Mouse (Mus musculus): ENCODE data around the gene Kazald1.

Gene Kazald1

DNA sequence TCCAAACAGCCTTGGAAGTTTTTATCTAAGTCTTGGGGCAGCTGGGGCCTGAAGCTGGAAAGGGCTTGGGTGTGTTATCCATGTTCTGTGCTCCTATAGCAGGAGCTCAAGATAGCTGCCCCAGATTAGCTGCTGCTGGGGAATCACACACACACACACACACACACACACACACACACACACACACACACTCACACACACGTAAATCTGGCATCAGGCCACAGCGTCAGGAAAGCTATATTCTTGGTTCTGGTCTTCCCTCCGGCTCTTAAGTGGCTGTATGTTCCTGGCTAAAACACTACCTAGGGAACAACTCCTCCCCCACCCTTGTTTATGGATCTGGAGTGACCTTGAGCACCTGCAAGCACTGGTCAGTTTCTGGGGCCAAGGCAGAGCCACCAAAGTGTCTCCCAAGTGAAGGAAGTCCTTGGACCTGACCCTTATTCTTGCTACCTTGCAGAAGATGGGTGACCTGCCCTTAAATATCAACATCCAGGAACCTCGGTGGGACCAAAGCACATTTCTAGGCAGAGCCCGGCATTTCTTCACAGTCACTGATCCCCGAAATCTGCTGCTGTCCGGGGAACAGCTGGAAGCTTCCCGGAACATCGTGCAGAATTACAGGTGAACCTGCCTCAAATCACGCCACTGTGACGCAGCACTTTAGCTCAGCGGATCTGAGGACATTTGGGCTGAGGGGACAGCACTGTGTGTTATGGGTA, 26.2 kb upstream of the Kazald1 start:
- no peak for DNase-seq (ENCODE audit: low spot score)

DNA sequence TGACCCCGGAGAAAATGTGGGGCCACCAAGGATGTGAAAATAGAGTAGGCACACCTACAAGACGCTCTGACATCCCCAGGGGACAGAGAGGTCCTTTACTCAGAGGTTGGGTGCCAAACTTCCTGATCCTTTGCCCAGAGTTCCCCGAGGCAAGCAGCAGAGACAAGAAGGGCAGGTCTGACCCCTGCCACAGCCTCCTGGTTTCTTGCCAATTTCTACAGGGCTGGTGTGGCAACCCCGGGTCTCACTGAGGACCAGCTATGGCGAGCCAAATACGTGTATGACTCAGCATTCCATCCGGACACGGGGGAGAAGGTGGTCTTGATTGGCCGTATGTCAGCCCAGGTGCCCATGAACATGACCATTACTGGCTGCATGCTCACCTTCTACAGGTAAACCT, 25.5 kb upstream of the Kazald1 start:
- DNase-seq (ENCODE audit: low spot score) = no peak

DNA sequence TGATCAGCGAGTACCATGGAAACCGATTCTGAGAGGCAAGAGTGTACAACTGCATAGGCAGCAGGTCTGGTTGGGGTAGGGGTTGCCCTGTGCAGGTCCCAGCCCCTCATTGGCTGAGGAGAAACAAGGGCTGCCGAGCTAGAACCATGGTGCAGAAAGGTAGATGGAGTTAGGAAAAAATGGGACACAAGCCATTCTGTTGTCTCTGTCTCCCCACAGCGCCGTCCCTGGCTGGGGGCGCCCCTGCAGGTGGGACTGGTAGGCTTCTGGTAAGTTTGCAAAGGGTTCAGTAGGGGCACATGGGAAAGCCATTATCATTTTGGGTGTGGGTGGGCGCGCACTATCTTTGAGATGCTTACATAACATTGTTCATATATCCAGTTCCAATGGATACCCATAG, 21.6 kb upstream of the Kazald1 start:
- DNase-seq (ENCODE audit: low spot score) = no peak

DNA sequence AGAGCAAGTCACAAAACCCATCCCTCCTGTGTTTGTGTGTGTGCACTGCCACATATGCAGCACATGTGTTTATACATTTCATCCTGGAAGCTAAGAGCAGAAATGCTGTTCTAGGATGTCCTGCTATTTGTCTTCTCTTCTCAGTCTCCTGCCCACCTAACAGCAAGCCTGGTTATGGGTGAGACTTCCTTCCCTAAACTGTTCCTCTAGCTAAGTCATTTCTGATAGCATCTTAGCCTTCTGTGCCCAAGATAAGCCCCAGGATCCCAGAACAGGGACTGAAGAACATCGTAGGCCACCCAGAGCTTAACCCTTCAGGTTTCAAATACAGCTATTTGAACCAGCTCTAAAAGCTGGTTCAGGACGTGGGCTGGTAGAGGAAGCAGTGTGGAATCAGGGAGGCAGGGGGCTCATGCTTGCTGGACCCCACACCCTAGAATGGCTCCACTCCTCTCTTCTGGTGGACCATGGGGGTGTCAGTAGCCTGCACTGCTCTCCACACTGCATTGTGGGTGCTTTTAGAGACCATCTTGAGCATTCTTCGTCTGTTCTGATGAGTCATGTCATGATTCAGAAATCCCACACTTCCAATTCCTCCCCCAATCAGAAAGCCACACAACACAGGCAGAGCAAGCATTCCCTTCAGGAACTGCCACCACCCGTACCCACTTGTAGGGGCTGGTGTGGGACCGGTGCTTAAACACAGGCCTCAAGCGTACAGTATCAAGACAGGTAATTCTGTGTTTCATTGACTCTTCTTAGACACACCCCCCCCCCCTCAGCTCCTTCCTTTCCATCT, 19.9 kb upstream of the Kazald1 start:
- DNase-seq (ENCODE audit: low spot score) = no peak

DNA sequence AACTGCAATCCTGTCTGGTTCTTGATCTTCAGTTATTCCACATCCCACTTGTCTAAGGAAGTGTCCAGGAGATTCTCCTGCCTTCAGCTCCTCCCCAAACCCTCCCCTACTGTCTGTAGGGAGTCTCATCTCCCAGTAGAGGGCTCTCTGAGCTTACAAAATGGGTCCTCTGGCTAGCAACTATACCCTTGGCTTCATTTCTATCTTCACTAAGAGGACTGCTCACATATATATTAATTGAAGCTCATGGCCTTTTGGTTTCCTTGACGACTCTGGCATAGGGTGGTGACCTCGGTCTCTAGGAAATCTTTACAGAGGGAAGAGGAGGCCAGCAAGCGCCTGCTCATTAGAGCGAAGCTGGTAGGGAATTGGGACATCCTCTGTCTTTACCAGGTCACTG, 18.7 kb upstream of the Kazald1 start:
- no peak for DNase-seq (ENCODE audit: low spot score)

DNA sequence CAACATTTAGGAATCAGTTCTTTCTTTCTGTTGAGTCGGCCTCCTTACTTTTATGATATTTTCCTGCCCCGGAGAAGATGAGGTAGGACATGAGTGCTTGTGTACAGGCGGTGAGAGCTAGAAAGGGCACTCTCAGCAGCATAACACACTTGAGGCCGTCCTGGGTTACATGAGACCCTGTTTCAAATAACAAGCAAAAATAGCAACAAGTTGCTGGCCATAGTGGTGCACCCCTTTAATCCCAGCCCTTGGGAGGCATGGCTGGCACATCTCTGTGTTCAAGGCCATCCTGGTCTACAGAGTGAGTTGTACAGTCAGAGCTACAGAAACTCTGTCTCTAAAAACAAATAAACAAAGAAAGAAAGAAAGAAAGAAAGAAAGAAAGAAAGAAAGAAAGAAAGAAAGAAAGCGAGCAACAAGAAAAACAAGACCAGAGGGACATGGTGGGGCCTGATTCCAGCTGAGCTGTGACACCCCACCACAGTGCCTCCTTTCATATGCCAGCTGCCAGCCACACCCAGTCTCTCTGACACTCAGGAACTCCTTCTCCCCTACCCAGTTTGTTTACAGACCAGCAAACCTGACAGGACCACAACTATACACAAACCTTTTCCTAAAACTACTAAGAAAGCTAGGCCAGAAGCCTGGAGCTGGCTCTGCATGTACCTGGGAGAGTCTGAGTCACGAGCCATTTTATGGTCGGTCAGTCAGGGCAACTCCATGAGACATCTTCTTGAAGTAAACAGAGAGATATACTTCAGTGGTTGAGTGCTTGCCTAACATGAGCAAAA, 17.9 kb upstream of the Kazald1 start:
- DNase-seq (ENCODE audit: low spot score) = no peak

DNA sequence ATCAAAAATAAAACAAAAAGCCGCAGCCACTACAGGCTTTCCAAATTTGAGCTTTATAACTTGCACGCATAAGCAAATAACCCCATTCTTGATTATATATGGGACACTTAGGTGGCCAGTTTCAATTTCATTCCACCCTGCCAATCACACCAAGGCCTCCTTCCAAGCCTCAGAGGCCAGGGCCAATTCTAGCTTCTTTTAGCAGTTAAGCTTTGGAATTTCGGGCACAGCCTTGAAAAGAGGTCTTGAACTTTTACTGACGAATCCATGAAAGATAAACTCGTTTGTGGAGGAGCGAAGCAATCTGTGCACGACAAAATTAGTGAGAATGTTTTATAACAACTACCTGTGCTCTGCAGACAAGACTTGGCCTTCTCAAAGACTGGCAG, 17.3 kb upstream of the Kazald1 start:
- DNase-seq (ENCODE audit: low spot score) = no peak

DNA sequence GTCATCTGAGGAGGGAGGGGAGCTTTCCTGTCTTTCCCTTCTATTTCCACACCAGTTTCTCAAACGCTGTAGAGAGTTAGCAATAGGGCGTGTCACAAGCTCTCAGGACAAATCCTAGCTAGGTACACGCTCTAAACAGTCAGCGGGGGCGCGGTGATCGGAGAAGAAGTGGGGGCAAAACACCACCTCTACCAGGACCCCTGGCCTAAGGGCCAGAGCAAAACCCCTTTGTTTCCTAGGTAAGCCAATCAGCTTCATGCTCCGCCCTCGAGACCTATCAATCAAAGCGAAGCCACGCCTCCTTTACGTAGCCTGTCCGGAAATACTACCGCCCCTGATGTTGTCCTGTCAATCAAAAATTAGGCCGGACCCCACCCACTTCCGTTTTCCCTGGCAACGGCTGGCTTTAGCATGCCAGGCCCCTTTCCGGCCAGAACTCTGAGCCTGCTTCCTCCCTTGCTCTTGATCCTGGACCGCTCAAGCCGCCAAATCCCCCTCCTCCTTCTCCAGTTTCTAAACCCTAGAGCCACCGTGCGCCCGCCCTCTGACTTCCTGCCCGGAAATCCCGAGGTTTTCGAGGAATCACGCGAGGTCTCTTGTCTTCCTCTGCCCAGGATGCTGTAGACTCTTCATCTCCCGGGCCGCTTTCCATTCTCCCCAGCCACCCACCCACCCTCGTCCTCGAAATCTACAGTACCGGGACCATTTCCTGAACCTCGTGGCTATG, 16.8 kb upstream of the Kazald1 start:
- peak; percentile 84 for DNase-seq (ENCODE audit: low spot score)

DNA sequence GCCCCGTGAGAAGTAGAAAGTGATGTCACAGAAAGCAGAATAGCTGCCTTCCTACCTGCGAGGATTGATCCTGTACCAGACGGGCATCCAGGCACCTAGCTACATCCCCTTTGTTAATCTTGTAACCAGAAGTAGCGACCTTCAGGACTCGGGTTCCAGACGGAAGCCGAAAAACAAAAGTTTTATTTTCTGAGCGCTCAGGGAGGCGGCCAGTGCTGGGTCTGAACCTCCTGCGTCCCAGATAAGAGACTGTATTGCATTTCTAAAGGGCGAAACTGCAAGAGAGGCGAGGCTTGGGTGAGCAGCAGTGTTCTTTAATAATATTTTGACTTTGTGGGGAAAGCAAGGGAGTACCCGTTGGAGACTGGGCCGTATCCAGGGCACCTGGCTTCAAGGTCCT, 16.2 kb upstream of the Kazald1 start:
- DNase-seq (ENCODE audit: low spot score) = no peak

DNA sequence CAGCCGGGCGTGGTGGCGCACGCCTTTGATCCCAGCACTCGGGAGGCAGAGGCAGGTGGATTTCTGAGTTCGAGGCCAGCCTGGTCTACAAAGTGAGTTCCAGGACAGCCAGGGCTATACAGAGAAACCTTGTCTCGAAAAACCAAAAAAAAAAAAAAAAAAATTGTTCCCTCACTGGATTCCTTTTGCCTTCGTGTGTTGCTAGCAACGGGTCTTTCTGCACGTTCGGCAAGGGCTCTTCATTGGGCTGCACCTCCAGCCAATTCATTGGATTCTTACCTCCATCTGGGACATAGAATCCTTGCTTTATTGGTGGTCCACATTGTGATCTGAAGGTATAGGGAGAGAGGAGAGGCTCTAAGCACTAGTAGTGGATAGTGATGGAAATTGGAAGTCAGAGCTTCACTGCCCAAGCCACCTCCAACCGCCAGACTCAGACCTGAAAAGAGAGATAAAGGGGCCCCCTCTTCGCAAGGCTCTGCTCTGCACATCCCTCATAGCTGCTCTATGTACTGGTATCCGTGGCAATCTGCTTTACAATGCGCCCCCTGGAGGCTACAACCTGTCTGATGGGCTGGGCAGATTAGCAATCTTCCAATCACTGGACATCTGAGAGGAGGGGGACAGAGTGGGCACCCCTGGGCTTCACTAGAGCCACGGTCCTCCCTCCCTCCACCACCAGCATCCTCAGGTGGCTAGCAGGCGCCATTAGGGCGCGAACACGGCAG, 11.3 kb upstream of the Kazald1 start:
- peak; percentile 57 for DNase-seq (ENCODE audit: low spot score)

DNA sequence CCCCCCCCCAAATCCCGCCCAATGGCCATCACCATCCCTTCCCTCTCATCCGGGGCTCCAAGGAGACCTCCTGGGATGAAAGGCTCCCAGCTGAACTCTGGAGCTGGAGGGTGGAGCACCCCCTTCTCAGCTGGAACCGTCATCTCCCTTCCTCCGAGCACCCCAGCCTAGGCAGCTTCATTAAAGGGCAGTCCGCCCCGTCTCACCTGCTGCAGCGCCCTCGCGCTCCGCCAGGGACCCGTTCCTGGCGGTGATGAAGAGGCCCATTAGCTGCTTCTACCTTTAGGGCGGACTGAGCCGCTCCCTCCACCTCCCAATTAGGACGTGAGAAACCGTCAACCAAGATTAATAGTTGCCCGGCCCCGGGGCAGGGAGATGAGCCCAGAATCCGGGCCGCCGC, 9.8 kb upstream of the Kazald1 start:
- no peak for DNase-seq (ENCODE audit: low spot score)

DNA sequence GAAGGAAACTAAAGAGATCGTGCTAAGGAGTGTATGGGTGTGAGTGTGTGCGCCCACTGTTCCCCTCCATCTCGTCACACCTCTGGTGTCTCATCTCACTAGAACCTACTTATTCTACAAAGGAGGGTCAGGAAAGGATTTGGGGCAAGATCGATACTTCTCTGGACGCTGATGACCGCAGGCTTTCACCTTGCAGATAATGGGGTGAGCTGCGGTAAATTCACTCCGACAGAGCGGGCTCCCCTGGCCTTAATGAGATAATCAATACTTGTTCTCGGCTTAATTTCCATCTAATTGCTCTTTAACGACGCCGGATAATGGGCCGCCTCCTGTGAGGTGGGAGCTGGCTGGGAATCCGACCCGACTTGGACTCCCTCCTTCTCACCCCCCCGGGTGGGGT, 7.9 kb upstream of the Kazald1 start:
- no peak for DNase-seq (ENCODE audit: low spot score)

DNA sequence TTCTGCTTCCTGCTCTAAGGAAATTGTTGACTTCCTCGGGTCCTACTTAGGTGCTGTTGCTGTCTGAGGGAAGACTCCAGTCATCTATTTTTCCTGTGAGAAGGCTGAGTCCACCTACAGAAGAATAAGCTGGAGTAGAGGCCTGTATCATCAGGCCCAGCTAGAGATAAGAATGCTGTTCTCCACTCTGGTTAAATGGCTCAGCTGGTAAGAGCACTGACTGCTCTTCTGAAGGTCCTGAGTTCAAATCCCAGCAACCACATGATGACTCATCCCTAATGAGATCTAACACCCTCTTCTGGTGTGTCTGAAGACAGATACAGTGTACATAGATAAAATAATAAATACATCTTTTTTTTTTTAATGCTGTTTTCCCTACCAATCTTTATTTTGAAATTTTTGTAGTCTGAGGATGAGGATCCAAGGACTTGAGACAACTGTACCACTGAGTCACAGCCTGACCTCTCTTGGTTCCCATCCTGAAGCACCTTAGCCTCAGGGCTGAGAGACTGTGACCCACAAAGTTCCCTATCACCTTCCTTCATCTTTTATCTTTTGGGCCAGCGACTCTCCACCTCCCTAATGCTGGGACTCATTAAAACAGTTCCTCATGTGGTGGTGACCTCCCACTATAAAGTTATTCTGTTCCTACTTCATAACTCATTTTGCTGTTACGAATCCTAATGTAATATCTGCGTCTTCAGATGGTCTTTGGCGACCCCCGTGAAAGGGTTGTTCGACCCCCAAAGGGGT, 7.1 kb upstream of the Kazald1 start:
- DNase-seq (ENCODE audit: low spot score) = no peak

DNA sequence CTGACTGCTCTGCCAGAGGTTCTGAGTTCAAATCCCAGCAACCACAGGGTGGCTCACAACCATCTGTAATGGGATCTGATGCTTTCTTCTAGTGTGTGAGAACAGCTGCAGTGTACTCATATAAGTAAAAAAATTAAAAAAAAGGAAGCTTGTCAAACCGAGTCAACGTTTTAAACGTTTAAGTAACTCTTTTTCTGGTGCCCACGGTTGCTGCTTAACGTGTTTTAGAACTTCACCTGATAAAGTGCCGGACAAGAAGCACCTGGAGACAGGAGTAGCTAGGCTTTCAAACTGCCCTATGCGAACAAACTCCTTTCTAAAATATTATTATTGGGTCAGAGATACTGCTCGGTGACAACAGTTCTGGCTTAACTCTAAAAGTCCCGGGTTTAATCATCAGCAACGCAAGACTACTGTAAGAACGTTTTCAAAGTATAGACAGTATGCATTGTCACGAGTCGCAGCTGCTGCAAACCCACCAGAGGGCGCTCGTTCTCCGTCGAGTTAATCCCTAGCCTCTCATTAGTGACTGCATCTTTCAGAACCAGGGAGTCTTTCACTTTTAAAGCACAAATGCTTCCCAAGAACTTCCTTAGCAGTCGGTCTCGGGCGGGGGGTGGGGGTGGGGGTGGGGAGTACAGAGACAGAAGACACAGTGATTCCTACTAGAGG, 1.0 kb upstream of the Kazald1 start:
- DNase-seq (ENCODE audit: low spot score) = peak; percentile 91

DNA sequence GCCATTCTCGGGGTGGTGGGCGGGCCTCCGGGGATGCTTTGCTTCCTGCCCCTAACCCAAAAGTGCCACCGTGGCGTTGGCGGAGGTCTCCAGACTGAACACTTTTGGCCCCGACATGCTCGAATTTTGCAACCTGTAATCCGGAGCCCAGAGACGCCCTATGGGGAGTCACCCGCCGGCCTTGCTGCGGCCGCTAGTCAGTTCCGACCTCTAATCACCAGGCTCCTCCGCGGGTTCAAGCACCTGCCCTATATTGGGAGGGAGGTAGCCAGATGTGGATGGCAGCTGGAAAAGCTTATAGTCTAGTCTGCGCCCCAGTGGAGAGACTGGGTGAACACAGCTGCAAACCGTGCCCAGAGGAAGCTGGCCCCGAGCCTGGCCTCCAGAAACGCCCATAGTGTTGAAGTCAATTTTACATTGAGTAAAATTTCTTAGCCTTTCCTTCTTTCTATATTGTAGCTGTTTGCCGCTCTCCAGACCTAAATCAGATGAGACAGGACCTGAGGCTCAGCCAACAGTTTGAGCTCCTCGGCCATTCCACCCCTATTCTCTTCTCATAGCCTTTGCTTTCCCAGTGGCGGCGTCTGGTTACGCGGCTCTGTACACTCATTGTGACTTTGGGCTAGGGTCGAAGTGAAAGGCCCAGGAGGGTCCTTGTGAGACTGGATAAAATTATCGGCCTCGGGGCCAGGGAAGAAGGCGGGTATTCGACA, 438 bp downstream of the Kazald1 start:
- no peak for DNase-seq (ENCODE audit: low spot score)

DNA sequence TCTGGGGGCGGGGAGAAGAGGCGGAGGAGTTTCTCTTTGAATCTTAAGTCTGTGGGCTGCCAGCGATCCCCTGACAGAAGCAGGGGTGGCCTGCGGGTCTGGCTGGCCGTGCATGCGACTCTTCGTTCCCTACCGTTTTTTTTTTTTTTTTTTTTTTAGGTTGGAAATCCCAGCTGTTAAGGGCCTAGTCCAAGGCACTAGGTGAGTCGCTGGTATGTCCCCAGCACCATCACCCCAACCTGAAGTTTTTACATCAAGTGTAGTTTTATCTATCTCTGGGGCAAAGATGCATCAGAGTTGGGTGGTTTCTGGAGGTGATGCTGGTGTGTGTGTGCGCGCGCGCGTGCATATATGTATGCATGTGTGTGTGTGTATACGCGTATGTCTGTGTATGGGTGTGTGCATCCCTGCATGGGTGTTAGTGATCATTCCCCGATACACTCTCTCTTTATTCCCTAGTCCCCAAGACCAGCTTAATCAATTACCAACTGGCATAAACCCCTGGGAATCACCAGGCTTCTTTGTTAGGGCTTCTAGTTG, 1.1 kb downstream of the Kazald1 start:
- DNase-seq (ENCODE audit: low spot score) = no peak

DNA sequence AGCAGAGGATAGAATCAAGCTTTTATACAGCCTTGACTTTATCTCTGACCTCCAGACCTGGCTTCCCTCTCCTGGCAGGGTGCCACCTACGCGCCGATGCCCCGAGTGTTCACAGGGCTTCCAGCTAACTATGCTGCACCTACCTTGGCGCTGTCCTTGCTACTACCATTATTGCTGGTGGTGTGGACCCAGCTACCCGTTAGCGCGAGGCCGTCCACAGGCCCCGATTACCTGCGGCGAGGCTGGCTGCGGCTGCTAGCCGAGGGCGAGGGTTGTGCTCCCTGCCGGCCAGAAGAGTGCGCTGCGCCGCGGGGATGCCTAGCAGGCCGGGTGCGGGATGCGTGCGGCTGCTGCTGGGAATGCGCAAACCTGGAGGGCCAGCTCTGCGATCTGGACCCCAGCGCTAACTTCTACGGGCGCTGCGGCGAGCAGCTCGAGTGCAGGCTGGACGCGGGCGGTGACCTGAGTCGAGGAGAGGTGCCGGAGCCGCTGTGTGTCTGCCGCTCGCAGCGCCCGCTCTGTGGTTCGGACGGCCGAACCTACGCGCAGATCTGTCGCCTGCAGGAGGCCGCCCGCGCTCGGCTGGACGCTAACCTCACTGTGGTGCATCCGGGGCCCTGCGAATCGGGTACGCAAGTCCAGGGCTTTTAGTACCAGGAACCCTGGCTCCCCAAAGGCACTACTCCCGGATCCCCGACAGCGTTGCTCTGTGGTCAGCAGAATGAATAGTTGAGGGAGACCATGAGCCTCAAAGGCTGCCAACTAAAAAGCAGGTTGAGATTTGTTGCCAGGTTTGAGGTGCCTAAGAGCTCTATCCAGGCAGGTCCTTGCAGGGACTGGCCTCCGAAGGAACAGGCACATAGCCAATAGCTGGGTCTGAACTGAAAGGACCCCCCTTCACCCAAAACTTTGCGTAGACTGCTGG, 1.8 kb downstream of the Kazald1 start:
- DNase-seq (ENCODE audit: low spot score) = peak; percentile 62
